Mouse (Mus musculus): ENCODE measurements around the gene Slc25a23. TPM values are rescaled to one million over a fixed set of nuclear protein-coding genes. Genes with fewer than 3 reads are reported as not detected.

Gene Slc25a23
- polyA plus RNA-seq, 1 experiment from 2014 or later: 42.8 TPM

DNA sequence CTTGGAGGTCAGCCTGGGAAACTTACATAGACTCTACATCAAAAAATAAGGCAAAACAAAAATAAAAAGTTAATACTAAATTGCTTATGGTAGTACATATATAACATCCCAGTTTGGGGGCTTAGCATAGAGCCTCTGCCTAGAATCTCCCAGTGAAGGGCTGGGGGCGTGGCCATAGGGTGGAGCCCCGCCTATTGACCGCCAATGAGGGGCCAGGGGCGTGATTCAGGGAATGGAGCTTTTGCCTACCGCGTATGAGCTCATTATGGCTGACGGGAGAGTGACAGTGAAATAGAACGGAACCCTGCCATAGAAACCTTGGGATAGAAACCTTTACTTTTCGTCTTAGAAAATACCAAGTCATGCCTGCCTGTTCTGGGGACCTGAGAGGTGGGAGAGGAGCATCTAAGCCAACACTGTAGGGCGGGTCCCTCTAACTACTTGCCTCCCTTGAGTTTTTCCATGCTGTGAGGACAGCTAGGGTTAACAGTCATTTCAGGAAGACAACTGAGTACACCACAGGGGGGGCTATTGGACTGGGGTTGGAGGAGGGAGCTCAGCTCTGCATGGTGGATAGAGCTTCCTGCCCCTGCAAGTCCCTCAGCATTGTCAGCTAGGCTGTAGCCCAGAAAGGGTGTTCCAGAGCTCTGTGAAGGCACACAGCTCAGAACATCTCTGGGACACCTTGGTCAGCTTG lies 40.1 kb upstream of the Slc25a23 start:
- no peaks in the 10 kb centered on the region for H3K36me3 ChIP-seq (ENCODE audit: control insufficient read depth, insufficient read depth, low read length)
- H3K27ac ChIP-seq (ENCODE audit: low read length): no peak overlapping the region
- H3K27me3 ChIP-seq (ENCODE audit: control insufficient read depth, insufficient read depth, low read depth, low read length): no peaks in the 10 kb centered on the region
- H3K4me3 ChIP-seq (ENCODE audit: low read depth, low read length): no peak overlapping the region
- WGBS: 7% methylated on average over 10 of the region's 10 CpGs
- ATAC-seq: no peak
- no peak overlapping the region for H3K9ac ChIP-seq (ENCODE audit: low read depth, low read length)
- no peaks in the 10 kb centered on the region for H3K9me3 ChIP-seq (replicated peaks; ENCODE audit: control insufficient read depth, low read length, poor library complexity, severe bottlenecking)
- peaks cover 9% of the 10 kb centered on the region for H3K4me1 ChIP-seq (ENCODE audit: control insufficient read depth, insufficient read depth, low read length)
- H3K4me2 ChIP-seq (ENCODE audit: low read length): no peak overlapping the region

DNA sequence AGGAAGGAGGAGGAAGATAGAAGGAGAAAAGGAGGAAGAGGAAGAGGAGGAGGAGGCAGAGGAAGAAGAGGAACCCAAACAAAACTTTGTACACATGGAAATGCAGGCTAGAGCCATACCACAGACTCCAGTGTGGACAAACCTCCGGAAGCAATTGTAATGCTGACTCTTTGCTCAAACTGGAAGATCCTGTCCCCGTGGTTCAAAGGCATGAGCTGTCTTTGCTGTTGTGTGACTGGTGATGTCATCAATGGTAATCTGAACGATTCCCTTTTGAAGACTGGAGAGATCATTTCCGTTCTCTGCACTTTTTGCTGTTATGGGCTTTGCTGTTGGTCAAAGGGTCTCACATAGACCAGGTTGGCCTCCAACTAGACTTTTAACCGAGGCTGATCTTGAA lies 38.7 kb upstream of the Slc25a23 start:
- H3K27me3 ChIP-seq (ENCODE audit: control insufficient read depth, insufficient read depth, low read depth, low read length): no peaks in the 10 kb centered on the region
- H3K9ac ChIP-seq (ENCODE audit: low read depth, low read length): no peak overlapping the region
- H3K4me3 ChIP-seq (ENCODE audit: low read depth, low read length): no peak overlapping the region
- H3K4me1 ChIP-seq (ENCODE audit: control insufficient read depth, insufficient read depth, low read length): peaks cover 6% of the 10 kb centered on the region; the same call in 1 of the 2 replicates
- H3K4me2 ChIP-seq (ENCODE audit: low read length): no peak overlapping the region
- no peaks in the 10 kb centered on the region for H3K9me3 ChIP-seq (replicated peaks; ENCODE audit: control insufficient read depth, low read length, poor library complexity, severe bottlenecking)
- no peaks in the 10 kb centered on the region for H3K36me3 ChIP-seq (ENCODE audit: control insufficient read depth, insufficient read depth, low read length)
- no peak overlapping the region for H3K27ac ChIP-seq (ENCODE audit: low read length)
- WGBS: 84% methylated on average over 5 of the region's 5 CpGs
- ATAC-seq: no peak

DNA sequence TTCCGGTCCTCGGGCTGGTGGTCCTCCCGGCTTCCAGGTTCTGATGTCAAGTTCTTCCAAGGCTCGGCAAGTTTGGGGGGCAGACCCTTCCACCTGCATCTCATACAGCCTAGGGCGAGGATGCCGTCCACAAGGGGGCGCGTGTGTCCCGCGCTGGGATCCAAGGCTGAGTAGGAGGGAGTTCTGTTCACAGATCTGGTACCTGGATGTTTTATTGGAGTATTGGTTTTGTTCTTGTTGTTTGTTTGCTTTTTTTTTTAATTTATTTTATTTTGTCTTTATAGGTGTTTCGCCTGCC lies 36.9 kb upstream of the Slc25a23 start:
- Histone ChIP-seq H3K4me1 (ENCODE audit: control insufficient read depth, insufficient read depth, low read length) (peaks cover 6% of the 10 kb centered on the region; the same call in 1 of the 2 replicates), H3K9ac (ENCODE audit: low read depth, low read length) (no peak overlapping the region), H3K27ac (ENCODE audit: low read length) (no peak overlapping the region), H3K4me2 (ENCODE audit: low read length) (peak overlapping the region; percentile 45), H3K9me3 (replicated peaks; ENCODE audit: control insufficient read depth, low read length, poor library complexity, severe bottlenecking) (no peaks in the 10 kb centered on the region), H3K27me3 (ENCODE audit: control insufficient read depth, insufficient read depth, low read depth, low read length) (no peaks in the 10 kb centered on the region), H3K36me3 (ENCODE audit: control insufficient read depth, insufficient read depth, low read length) (no peaks in the 10 kb centered on the region), H3K4me3 (ENCODE audit: low read depth, low read length) (peak overlapping the region; percentile 16)
- 2% methylated on average over 11 of the region's 11 CpGs for WGBS
- peak; percentile 85 for ATAC-seq

DNA sequence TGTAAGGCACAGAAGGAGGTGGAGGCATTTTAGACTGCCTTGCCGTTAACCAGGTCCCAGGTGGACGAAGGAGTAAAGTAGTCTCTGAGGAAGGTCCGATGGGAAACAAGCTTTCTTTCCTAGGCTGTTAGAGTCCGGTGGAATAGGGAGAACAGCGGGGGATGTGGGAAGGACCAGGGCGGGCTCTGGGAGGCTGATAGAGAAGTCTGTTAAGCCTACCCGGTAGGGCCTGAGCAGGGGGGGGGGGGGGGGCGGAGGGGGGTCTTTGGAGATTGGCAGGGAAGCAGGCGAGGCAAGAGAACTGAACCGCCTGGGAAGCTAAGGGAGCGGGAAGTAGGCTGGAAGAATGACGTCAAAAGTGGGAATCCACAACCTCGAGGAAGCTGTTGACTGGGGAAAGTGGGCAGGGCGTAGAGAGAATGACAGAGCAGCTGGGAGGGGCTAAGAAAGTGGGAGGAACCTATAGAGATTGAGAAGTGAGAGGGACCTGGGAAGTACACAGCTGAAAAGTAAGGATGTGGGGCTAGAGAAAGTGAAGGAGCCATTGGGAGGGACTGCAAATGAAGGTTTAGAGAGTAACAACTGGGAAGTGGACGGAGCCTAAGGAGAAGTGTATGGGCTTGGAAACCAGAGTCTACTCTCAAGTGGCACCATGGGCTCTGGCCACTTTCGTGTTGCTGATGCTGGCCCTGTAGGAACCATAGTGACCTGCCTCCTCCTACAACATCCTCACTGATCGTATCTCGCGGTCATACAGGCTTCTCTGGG lies 36.4 kb upstream of the Slc25a23 start:
- Histone ChIP-seq H3K9me3 (replicated peaks; ENCODE audit: control insufficient read depth, low read length, poor library complexity, severe bottlenecking) (no peaks in the 10 kb centered on the region), H3K27me3 (ENCODE audit: control insufficient read depth, insufficient read depth, low read depth, low read length) (no peaks in the 10 kb centered on the region)
- peak; percentile 72 for ATAC-seq

DNA sequence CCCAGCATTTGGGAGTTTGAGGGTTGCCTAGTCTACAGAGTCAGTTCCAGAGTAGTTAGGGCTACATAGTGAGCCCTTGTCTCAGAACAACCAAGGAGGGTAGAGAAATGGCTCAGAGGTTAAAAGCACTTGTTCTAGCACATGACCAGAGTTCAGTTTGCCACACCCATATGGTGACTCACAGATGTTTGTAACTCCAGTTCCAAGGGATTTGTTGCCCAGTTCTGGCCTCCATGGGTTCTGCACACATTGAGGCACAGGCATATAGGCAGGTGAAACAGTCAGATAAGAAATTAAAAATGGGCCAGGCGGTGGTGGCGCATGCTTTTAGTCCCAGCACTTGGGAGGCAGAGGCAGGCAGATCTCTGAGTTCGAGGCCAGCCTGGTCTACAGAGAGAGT lies 34.6 kb upstream of the Slc25a23 start:
- 100% methylated on average over 3 of the region's 3 CpGs for WGBS
- Histone ChIP-seq H3K4me3 (ENCODE audit: low read depth, low read length) (no peak overlapping the region), H3K9me3 (replicated peaks; ENCODE audit: control insufficient read depth, low read length, poor library complexity, severe bottlenecking) (no peaks in the 10 kb centered on the region), H3K4me2 (ENCODE audit: low read length) (no peak overlapping the region), H3K9ac (ENCODE audit: low read depth, low read length) (no peak overlapping the region), H3K27me3 (ENCODE audit: control insufficient read depth, insufficient read depth, low read depth, low read length) (no peaks in the 10 kb centered on the region), H3K27ac (ENCODE audit: low read length) (no peak overlapping the region), H3K36me3 (ENCODE audit: control insufficient read depth, insufficient read depth, low read length) (no peaks in the 10 kb centered on the region), H3K4me1 (ENCODE audit: control insufficient read depth, insufficient read depth, low read length) (peaks cover 6% of the 10 kb centered on the region; the same call in 1 of the 2 replicates)
- ATAC-seq: no peak

More for the DNA sequence above, 36.4 kb upstream of the Slc25a23 start:
- H3K4me2 ChIP-seq (ENCODE audit: low read length): peak overlapping the region; percentile 45
- peaks cover 6% of the 10 kb centered on the region; the same call in 1 of the 2 replicates for H3K4me1 ChIP-seq (ENCODE audit: control insufficient read depth, insufficient read depth, low read length)
- no peak overlapping the region for H3K9ac ChIP-seq (ENCODE audit: low read depth, low read length)
- peak overlapping the region; percentile 16 for H3K4me3 ChIP-seq (ENCODE audit: low read depth, low read length)
- WGBS: 1% methylated on average over 17 of the region's 19 CpGs
- no peak overlapping the region for H3K27ac ChIP-seq (ENCODE audit: low read length)
- no peaks in the 10 kb centered on the region for H3K36me3 ChIP-seq (ENCODE audit: control insufficient read depth, insufficient read depth, low read length)

DNA sequence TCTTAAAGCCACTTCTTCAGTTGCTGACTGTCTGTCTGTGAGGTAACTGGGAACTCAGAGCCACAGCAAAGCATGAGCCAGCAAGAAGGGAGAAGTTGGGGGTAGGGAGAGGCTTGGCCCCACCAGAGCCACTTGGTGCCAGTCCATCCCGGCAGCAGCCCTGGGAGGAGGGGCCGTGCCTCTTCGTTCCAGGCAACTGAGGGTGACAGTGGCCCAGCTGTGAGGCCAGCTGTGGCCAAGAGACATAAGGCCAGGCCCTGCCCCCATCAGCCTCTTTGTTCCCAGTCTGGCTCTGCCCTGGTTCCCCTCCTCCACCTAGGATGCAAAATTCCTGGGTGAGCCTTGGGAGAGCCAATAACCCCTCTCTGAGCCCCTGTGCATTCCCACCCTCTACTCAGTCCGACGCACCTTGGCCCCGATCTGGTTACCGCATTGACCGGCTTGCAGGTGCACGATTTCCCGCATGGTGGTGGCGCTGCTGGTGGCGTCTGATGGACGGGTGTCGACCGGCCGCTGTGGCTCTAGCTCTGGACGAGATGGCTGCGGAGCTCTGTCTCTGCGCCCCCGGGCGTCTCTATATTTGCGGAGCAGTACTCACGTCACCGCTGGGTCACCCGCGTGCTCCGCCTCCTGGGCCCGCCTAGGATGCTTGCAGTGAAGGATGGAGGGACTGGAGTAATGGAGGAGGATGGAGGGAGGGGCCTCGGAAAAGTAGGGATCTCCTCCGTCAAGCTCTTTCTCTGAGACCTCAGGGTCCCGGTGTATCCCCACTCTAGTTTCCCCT lies 27.6 kb upstream of the Slc25a23 start, which contains the start of gene Tubb4a:
TSS of gene Tubb4a (minus strand) at position 734 of the 784 bp plus-strand sequence.
- Histone ChIP-seq H3K9ac (ENCODE audit: low read depth, low read length) (peak within 1 kb of the TSS; percentile 87), H3K36me3 (ENCODE audit: control insufficient read depth, insufficient read depth, low read length) (peaks cover 12% of the 10 kb centered on the region; the same call in 1 of the 2 replicates), H3K9me3 (replicated peaks; ENCODE audit: control insufficient read depth, low read length, poor library complexity, severe bottlenecking) (no peaks in the 10 kb centered on the region), H3K4me2 (ENCODE audit: low read length) (peak within 1 kb of the TSS; percentile 74), H3K27me3 (ENCODE audit: control insufficient read depth, insufficient read depth, low read depth, low read length) (no peaks in the 10 kb centered on the region), H3K4me3 (ENCODE audit: low read depth, low read length) (peak within 1 kb of the TSS; percentile 57), H3K4me1 (ENCODE audit: control insufficient read depth, insufficient read depth, low read length) (peaks cover 14% of the 10 kb centered on the region), H3K27ac (ENCODE audit: low read length) (peak within 1 kb of the TSS; percentile 80)
- 1% methylated on average over 31 of the region's 31 CpGs for WGBS
- ATAC-seq: peak; percentile 96

DNA sequence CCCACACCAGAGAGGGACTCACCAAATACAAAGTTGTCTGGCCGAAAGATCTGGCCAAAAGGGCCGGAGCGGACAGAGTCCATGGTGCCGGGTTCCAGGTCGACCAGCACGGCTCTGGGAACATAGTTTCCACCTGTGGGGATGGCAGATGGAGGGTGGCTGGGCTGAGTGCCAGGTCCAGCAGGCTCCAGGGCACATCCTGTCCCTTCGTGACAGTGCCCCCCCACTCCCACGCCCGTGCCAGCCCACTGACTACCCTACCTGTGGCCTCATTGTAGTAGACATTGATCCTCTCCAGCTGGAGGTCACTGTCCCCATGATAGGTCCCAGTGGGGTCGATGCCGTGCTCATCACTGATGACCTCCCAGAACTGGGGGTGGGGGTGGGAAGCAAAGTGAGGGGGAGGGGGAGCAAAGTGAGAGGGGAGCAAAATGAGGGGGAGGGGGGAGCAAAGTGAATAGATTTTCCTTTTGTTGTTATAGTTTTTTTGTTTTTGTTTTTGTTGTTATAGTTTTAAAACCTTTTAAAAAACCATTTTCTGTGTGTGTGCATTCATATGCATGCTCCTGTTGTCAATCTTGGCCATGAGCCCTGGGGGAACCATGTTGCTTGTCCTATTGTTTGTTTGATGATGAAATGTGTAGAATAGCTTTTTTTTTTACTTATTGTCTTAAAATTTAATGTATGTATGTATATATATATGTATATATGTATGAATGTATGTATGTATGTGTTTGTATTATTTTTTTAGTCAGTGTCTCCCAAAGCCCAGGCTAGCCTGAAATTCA lies 26.5 kb upstream of the Slc25a23 start:
- H3K27ac ChIP-seq (ENCODE audit: low read length): no peak overlapping the region

DNA sequence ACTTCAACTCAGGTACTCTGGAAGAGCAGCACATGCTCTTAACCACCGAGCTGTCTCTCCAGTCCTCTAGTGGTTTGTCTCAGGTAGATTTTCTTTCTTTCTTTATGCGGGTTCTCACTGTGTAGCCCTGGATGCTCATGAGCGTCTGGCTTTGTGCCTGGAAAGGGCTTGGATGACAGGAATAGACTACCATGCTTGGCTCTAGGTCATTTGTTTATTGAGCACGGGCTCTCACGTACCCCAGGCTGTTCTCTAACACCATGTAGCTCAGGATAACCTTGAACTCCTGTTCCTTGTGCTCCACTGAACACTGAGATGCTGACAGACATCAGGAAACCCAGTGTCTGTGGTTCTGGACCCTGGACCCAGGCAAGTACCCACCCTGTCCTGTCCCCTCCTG lies 22.8 kb upstream of the Slc25a23 start:
- Histone ChIP-seq H3K4me1 (ENCODE audit: control insufficient read depth, insufficient read depth, low read length) (peaks cover 12% of the 10 kb centered on the region), H3K36me3 (ENCODE audit: control insufficient read depth, insufficient read depth, low read length) (peaks cover 37% of the 10 kb centered on the region), H3K9me3 (replicated peaks; ENCODE audit: control insufficient read depth, low read length, poor library complexity, severe bottlenecking) (no peaks in the 10 kb centered on the region), H3K27ac (ENCODE audit: low read length) (no peak overlapping the region), H3K27me3 (ENCODE audit: control insufficient read depth, insufficient read depth, low read depth, low read length) (no peaks in the 10 kb centered on the region), H3K4me2 (ENCODE audit: low read length) (no peak overlapping the region), H3K4me3 (ENCODE audit: low read depth, low read length) (no peak overlapping the region), H3K9ac (ENCODE audit: low read depth, low read length) (no peak overlapping the region)
- no peak for ATAC-seq
- WGBS: 85% methylated on average over 5 of the region's 5 CpGs

More for the DNA sequence above, 26.5 kb upstream of the Slc25a23 start:
- Histone ChIP-seq H3K27me3 (ENCODE audit: control insufficient read depth, insufficient read depth, low read depth, low read length) (no peaks in the 10 kb centered on the region), H3K4me2 (ENCODE audit: low read length) (peak overlapping the region; percentile 74), H3K4me1 (ENCODE audit: control insufficient read depth, insufficient read depth, low read length) (peaks cover 14% of the 10 kb centered on the region), H3K9ac (ENCODE audit: low read depth, low read length) (no peak overlapping the region; the same call in 1 of the 2 replicates), H3K9me3 (replicated peaks; ENCODE audit: control insufficient read depth, low read length, poor library complexity, severe bottlenecking) (no peaks in the 10 kb centered on the region), H3K4me3 (ENCODE audit: low read depth, low read length) (peak overlapping the region; percentile 57), H3K36me3 (ENCODE audit: control insufficient read depth, insufficient read depth, low read length) (peaks cover 19% of the 10 kb centered on the region)
- ATAC-seq: no peak
- 92% methylated on average over 11 of the region's 11 CpGs for WGBS

Data from midbrain, embryonic 16.5 days (tissue).